Comparison of ENCODE assay signal across 28 mouse cellular contexts in genomic region chr2:34809568-34809967, GRCm38 (mm10). TPM values are rescaled to one million over a fixed set of nuclear protein-coding genes. Genes with fewer than 3 reads are reported as not detected.
DNase-seq lines count a peak whose midpoint lies in the region; ATAC-seq and TF ChIP-seq lines count a peak whose summit lies in the region.
"Had no signal": no experiment of that assay in that cellular context is flagged by ENCODE, and none has a peak within 500 bp of the region (broad histone marks: within the 10 kb centered on the region; RNA-seq: fewer than 3 reads in every experiment).

No protein-coding gene starts in this region.

- peak overlapping the region; percentile 35 for H3K4me2 ChIP-seq in liver, embryonic 11.5 days
- no peak overlapping the region for H3K4me2 ChIP-seq in liver, postnatal 0 days (ENCODE audit: low read depth, low read length)
- H3K4me2 ChIP-seq in liver, embryonic 13.5 days, result peak overlapping the region; percentile 28
- H3K4me2 ChIP-seq in liver, embryonic 15.5 days, result peak overlapping the region; percentile 27
- H3K4me2 ChIP-seq: embryonic facial prominence, embryonic 12.5 days; forebrain, embryonic 13.5 days had no signal

- DNase-seq in liver, embryonic 11.5 days (ENCODE audit: low spot score), result no peak
- DNase-seq in liver, postnatal 0 days, result no peak
- no peak for DNase-seq in G1E (ENCODE audit: low spot score)
- DNase-seq in liver, embryonic 13.5 days, result no peak
- DNase-seq in kidney, postnatal 14 days, result no peak
- DNase-seq in right cerebral cortex, adult 2 months (ENCODE audit: low spot score in 2 of 2), result no peak
- DNase-seq in cerebellum, adult 2 months, result no peak
- DNase-seq: adrenal gland, adult 8-10 months; adrenal gland, postnatal 14 days; adrenal gland, postnatal 36 days; B cell, adult 2 months; cerebellum, adult 11-12 months; cerebellum, adult 8-10 months; cerebellum, adult 9-11 months; cerebellum, postnatal 25 days had no signal

- no peak for ATAC-seq in liver, embryonic 11.5 days (replicated peaks; ENCODE audit: low FRiP score)
- ATAC-seq in liver, postnatal 0 days, result no peak
- ATAC-seq in G1E (ENCODE audit: extremely low read depth, insufficient number of reproducible peaks, low FRiP score, poor library complexity, severe bottlenecking), result peak; percentile 43; the same call in 1 of the 2 replicates
- no peak for ATAC-seq in liver, embryonic 13.5 days (ENCODE audit: low read depth)
- ATAC-seq in liver, embryonic 15.5 days (ENCODE audit: insufficient read depth), result no peak
- ATAC-seq: activated CD4-positive, CD25-positive, alpha-beta regulatory T cell, adult 4 months; CD4-positive, CD25-positive, alpha-beta regulatory T cell, adult 4 months; forebrain, embryonic 13.5 days; forebrain, embryonic 16.5 days; Patski had no signal

- no peak for TF ChIP-seq POLR2A in cerebellum, adult 2 months (IDR thresholded peaks at IDR 0.05; ENCODE audit: borderline replicate concordance, insufficient read depth, low read length)

- WGBS in liver, embryonic 11.5 days, result 78% methylated on average over 1 of the region's 1 CpGs
- 70% methylated on average over 1 of the region's 1 CpGs for WGBS in liver, postnatal 0 days (ENCODE audit: insufficient replicate concordance)
- WGBS in liver, embryonic 13.5 days (ENCODE audit: insufficient replicate concordance), result 66% methylated on average over 1 of the region's 1 CpGs
- 59% methylated on average over 1 of the region's 1 CpGs for WGBS in liver, embryonic 15.5 days (ENCODE audit: insufficient replicate concordance)
- 97% methylated on average over 1 of the region's 1 CpGs for WGBS in cerebellum, adult 2 months

- H3K4me1 ChIP-seq in liver, embryonic 11.5 days (replicated peaks; ENCODE audit: control insufficient read depth, insufficient read depth, low read length), result peaks cover 34% of the 10 kb centered on the region
- H3K4me1 ChIP-seq in liver, postnatal 0 days (ENCODE audit: insufficient read depth), result peaks cover 22% of the 10 kb centered on the region
- H3K4me1 ChIP-seq in G1E (ENCODE audit: insufficient read depth, low read depth, low read length), result peaks cover 78% of the 10 kb centered on the region
- peaks cover 63% of the 10 kb centered on the region for H3K4me1 ChIP-seq in liver, embryonic 13.5 days (replicated peaks)
- peaks cover 68% of the 10 kb centered on the region for H3K4me1 ChIP-seq in liver, embryonic 15.5 days (replicated peaks)
- peaks cover 5% of the 10 kb centered on the region; the same call in 1 of the 2 replicates for H3K4me1 ChIP-seq in cerebellum, adult 2 months (ENCODE audit: control insufficient read depth, insufficient read depth, low read length)
- H3K4me1 ChIP-seq: embryonic facial prominence, embryonic 10.5 days; embryonic facial prominence, embryonic 12.5 days had no signal

- H3K9ac ChIP-seq in liver, embryonic 11.5 days (ENCODE audit: low read depth, low read length), result no peak overlapping the region
- no peak overlapping the region for H3K9ac ChIP-seq in liver, postnatal 0 days (replicated peaks)
- 0 out of 2 replicates have a peak overlapping the region, but pooled peaks have one; percentile 26 for H3K9ac ChIP-seq in liver, embryonic 13.5 days
- H3K9ac ChIP-seq in liver, embryonic 15.5 days, result no peak overlapping the region; the same call in 1 of the 2 replicates
- H3K9ac ChIP-seq: embryonic facial prominence, embryonic 12.5 days; forebrain, embryonic 13.5 days had no signal

- no peak overlapping the region for H3K27ac ChIP-seq in liver, embryonic 11.5 days (ENCODE audit: low read depth, low read length)
- H3K27ac ChIP-seq in liver, postnatal 0 days (ENCODE audit: low read depth), result no peak overlapping the region
- peak overlapping the region; percentile 81 for H3K27ac ChIP-seq in liver, embryonic 13.5 days
- H3K27ac ChIP-seq in liver, embryonic 15.5 days (replicated peaks), result peak overlapping the region; percentile 76
- no peak overlapping the region for H3K27ac ChIP-seq in cerebellum, adult 2 months (ENCODE audit: insufficient read depth, low read length)
- H3K27ac ChIP-seq: embryonic facial prominence, embryonic 10.5 days; embryonic facial prominence, embryonic 12.5 days; forebrain, embryonic 13.5 days had no signal

- TF ChIP-seq CTCF in liver, postnatal 0 days (IDR thresholded peaks at IDR 0.05; ENCODE audit: low read depth), result no peak
- TF ChIP-seq CTCF in G1E (IDR thresholded peaks at IDR 0.05; ENCODE audit: low read depth, low read length), result no peak
- TF ChIP-seq CTCF in cerebellum, adult 2 months (IDR thresholded peaks at IDR 0.05; ENCODE audit: borderline replicate concordance, insufficient read depth, low read depth, low read length), result no peak

- TF ChIP-seq EP300 in liver, postnatal 0 days (IDR thresholded peaks at IDR 0.05; ENCODE audit: low read depth), result no peak

- H3K4me3 ChIP-seq in liver, embryonic 11.5 days (ENCODE audit: low read depth, low read length), result no peak overlapping the region
- H3K4me3 ChIP-seq in liver, postnatal 0 days (ENCODE audit: low read depth, low read length), result no peak overlapping the region
- H3K4me3 ChIP-seq in G1E (ENCODE audit: low read depth, low read length), result no peak overlapping the region; the same call in 1 of the 2 replicates
- no peak overlapping the region for H3K4me3 ChIP-seq in liver, embryonic 13.5 days (replicated peaks)
- no peak overlapping the region for H3K4me3 ChIP-seq in liver, embryonic 15.5 days (replicated peaks)
- H3K4me3 ChIP-seq in cerebellum, adult 2 months (replicated peaks; ENCODE audit: insufficient read depth, low read depth, low read length), result no peak overlapping the region
- H3K4me3 ChIP-seq: embryonic facial prominence, embryonic 10.5 days; embryonic facial prominence, embryonic 12.5 days; forebrain, embryonic 13.5 days had no signal

- no peaks in the 10 kb centered on the region for H3K27me3 ChIP-seq in liver, embryonic 11.5 days (replicated peaks; ENCODE audit: control insufficient read depth, insufficient read depth, low read length)
- no peaks in the 10 kb centered on the region for H3K27me3 ChIP-seq in liver, postnatal 0 days (ENCODE audit: insufficient read depth, low read length)
- H3K27me3 ChIP-seq in G1E (ENCODE audit: insufficient read depth, low read length), result no peaks in the 10 kb centered on the region
- no peaks in the 10 kb centered on the region for H3K27me3 ChIP-seq in liver, embryonic 13.5 days
- H3K27me3 ChIP-seq in liver, embryonic 15.5 days, result no peaks in the 10 kb centered on the region
- H3K27me3 ChIP-seq in cerebellum, adult 2 months (ENCODE audit: control insufficient read depth, insufficient read depth, low read length), result no peaks in the 10 kb centered on the region
- H3K27me3 ChIP-seq: CH12.LX; embryonic facial prominence, embryonic 12.5 days; forebrain, embryonic 13.5 days; Patski had no signal

- H3K36me3 ChIP-seq in liver, embryonic 11.5 days (ENCODE audit: control insufficient read depth, insufficient read depth, low read length), result peaks cover 17% of the 10 kb centered on the region
- peaks cover 77% of the 10 kb centered on the region for H3K36me3 ChIP-seq in liver, postnatal 0 days (replicated peaks; ENCODE audit: insufficient read depth, low read length)
- peaks cover 80% of the 10 kb centered on the region for H3K36me3 ChIP-seq in G1E (replicated peaks)
- peaks cover 89% of the 10 kb centered on the region for H3K36me3 ChIP-seq in liver, embryonic 13.5 days
- peaks cover 89% of the 10 kb centered on the region for H3K36me3 ChIP-seq in liver, embryonic 15.5 days (replicated peaks)

- H3K9me3 ChIP-seq in liver, embryonic 11.5 days (ENCODE audit: control insufficient read depth, low read length), result no peaks in the 10 kb centered on the region
- H3K9me3 ChIP-seq in liver, postnatal 0 days (ENCODE audit: low read length), result no peaks in the 10 kb centered on the region
- no peaks in the 10 kb centered on the region for H3K9me3 ChIP-seq in G1E (replicated peaks)
- H3K9me3 ChIP-seq in liver, embryonic 13.5 days (replicated peaks), result no peaks in the 10 kb centered on the region
- no peaks in the 10 kb centered on the region for H3K9me3 ChIP-seq in liver, embryonic 15.5 days (replicated peaks)
- H3K9me3 ChIP-seq: embryonic facial prominence, embryonic 10.5 days; embryonic facial prominence, embryonic 12.5 days; forebrain, embryonic 13.5 days had no signal

RNA-seq across cellular contexts. Expression of gene Rabepk, which starts 9.9 kb away (rescaled TPM):
- 43.5 and 56.5 TPM in 2 replicates for polyA plus RNA-seq in liver, embryonic 11.5 days (2014; fragmentation: Nextera tagmentation; extraction: Ambion mirVana)
- polyA plus RNA-seq in liver, postnatal 0 days (2015; fragmentation: Nextera tagmentation; extraction: Ambion mirVana), result 17.0 and 20.4 TPM in 2 replicates
- total RNA-seq in G1E (2014; fragmentation: Nextera tagmentation) (16.0 and 21.1 TPM in 2 replicates), G1E (2017) (31.8 and 36.9 TPM in 2 replicates)
- polyA plus RNA-seq in G1E (2012), result 9.1 and 11.6 TPM in 2 replicates
- polyA plus RNA-seq in liver, embryonic 13.5 days (2015; fragmentation: Nextera tagmentation; extraction: Ambion mirVana), result 30.6 and 31.1 TPM in 2 replicates
- polyA plus RNA-seq in liver, embryonic 15.5 days (2015; fragmentation: Nextera tagmentation; extraction: Ambion mirVana), result 20.1 and 22.3 TPM in 2 replicates
- 43.2 and 46.8 TPM in 2 replicates for polyA plus RNA-seq in cerebellum, adult 2 months (2012; rRNA removed)

RNA-seq across cellular contexts. Expression of gene Fbxw2, which starts 16.5 kb away (rescaled TPM):
- 78.7 and 81.2 TPM in 2 replicates for polyA plus RNA-seq in liver, embryonic 11.5 days (2014; fragmentation: Nextera tagmentation; extraction: Ambion mirVana)
- 36.1 and 38.3 TPM in 2 replicates for polyA plus RNA-seq in liver, postnatal 0 days (2015; fragmentation: Nextera tagmentation; extraction: Ambion mirVana)
- total RNA-seq in G1E (2014; fragmentation: Nextera tagmentation) (60.0 and 74.7 TPM in 2 replicates), G1E (2017) (99.5 and 104 TPM in 2 replicates)
- 22.7 and 26.1 TPM in 2 replicates for polyA plus RNA-seq in G1E (2012)
- polyA plus RNA-seq in liver, embryonic 13.5 days (2015; fragmentation: Nextera tagmentation; extraction: Ambion mirVana), result 57.7 and 61.5 TPM in 2 replicates
- polyA plus RNA-seq in liver, embryonic 15.5 days (2015; fragmentation: Nextera tagmentation; extraction: Ambion mirVana), result 57.5 and 60.5 TPM in 2 replicates
- polyA plus RNA-seq in cerebellum, adult 2 months (2012; rRNA removed), result 71.4 and 77.5 TPM in 2 replicates

RNA-seq across cellular contexts. Expression of gene Gm34653, which starts 23.2 kb away (rescaled TPM):
- not detected in 2 replicates for polyA plus RNA-seq in liver, embryonic 11.5 days (2014; fragmentation: Nextera tagmentation; extraction: Ambion mirVana)
- 0.06 TPM in 1 of 2 replicates, not detected in the other for polyA plus RNA-seq in liver, postnatal 0 days (2015; fragmentation: Nextera tagmentation; extraction: Ambion mirVana)
- total RNA-seq in G1E (2014; fragmentation: Nextera tagmentation), result 0.58 TPM in 1 of 2 replicates, not detected in the other
- 0.38 and 0.46 TPM in 2 replicates for total RNA-seq in G1E (2017)
- polyA plus RNA-seq in G1E (2012), result not detected in 2 replicates
- 0.08 TPM in 1 of 2 replicates, not detected in the other for polyA plus RNA-seq in liver, embryonic 13.5 days (2015; fragmentation: Nextera tagmentation; extraction: Ambion mirVana)
- not detected in 2 replicates for polyA plus RNA-seq in liver, embryonic 15.5 days (2015; fragmentation: Nextera tagmentation; extraction: Ambion mirVana)
- not detected in 2 replicates for polyA plus RNA-seq in cerebellum, adult 2 months (2012; rRNA removed)
- total RNA-seq: adrenal gland, adult 18-20 months; adrenal gland, postnatal 14 days; adrenal gland, postnatal 36 days; CH12.LX had no signal
- polyA plus RNA-seq: activated CD4-positive, CD25-positive, alpha-beta regulatory T cell, adult 4 months; CD4-positive, CD25-positive, alpha-beta regulatory T cell, adult 4 months; cortical plate, adult 2 months; embryonic facial prominence, embryonic 12.5 days; embryonic facial prominence, embryonic 14.5 days; forebrain, embryonic 11.5 days; forebrain, embryonic 13.5 days; forebrain, embryonic 16.5 days had no signal

RNA-seq across cellular contexts. Expression of gene Hspa5, which starts 37.8 kb away (rescaled TPM):
- 964 and 1,028 TPM in 2 replicates for polyA plus RNA-seq in liver, embryonic 11.5 days (2014; fragmentation: Nextera tagmentation; extraction: Ambion mirVana)
- 384 and 424 TPM in 2 replicates for polyA plus RNA-seq in liver, postnatal 0 days (2015; fragmentation: Nextera tagmentation; extraction: Ambion mirVana)
- 117 and 127 TPM in 2 replicates for total RNA-seq in G1E (2014; fragmentation: Nextera tagmentation)
- 337 and 367 TPM in 2 replicates for total RNA-seq in G1E (2017)
- polyA plus RNA-seq in G1E (2012), result 48.4 and 59.2 TPM in 2 replicates
- 533 and 680 TPM in 2 replicates for polyA plus RNA-seq in liver, embryonic 13.5 days (2015; fragmentation: Nextera tagmentation; extraction: Ambion mirVana)
- 509 TPM in 2 replicates for polyA plus RNA-seq in liver, embryonic 15.5 days (2015; fragmentation: Nextera tagmentation; extraction: Ambion mirVana)
- polyA plus RNA-seq in cerebellum, adult 2 months (2012; rRNA removed), result 226 and 249 TPM in 2 replicates

RNA-seq across cellular contexts. Expression of gene Gapvd1, which starts 54.5 kb away (rescaled TPM):
- 80.3 and 88.3 TPM in 2 replicates for polyA plus RNA-seq in liver, embryonic 11.5 days (2014; fragmentation: Nextera tagmentation; extraction: Ambion mirVana)
- polyA plus RNA-seq in liver, postnatal 0 days (2015; fragmentation: Nextera tagmentation; extraction: Ambion mirVana), result 37.1 and 39.0 TPM in 2 replicates
- 89.2 and 102 TPM in 2 replicates for total RNA-seq in G1E (2014; fragmentation: Nextera tagmentation)
- 83.0 and 95.0 TPM in 2 replicates for total RNA-seq in G1E (2017)
- 16.6 and 23.5 TPM in 2 replicates for polyA plus RNA-seq in G1E (2012)
- polyA plus RNA-seq in liver, embryonic 13.5 days (2015; fragmentation: Nextera tagmentation; extraction: Ambion mirVana), result 75.0 and 86.9 TPM in 2 replicates
- polyA plus RNA-seq in liver, embryonic 15.5 days (2015; fragmentation: Nextera tagmentation; extraction: Ambion mirVana), result 79.9 and 89.4 TPM in 2 replicates
- 49.4 and 52.8 TPM in 2 replicates for polyA plus RNA-seq in cerebellum, adult 2 months (2012; rRNA removed)

Comparison
In these comparisons a context has a peak if more than half of its experiments do, and no peak if none do; other contexts are left out.
1. H3K27ac ChIP-seq: peak in liver, embryonic 13.5 days (single experiment) and liver, embryonic 15.5 days (single experiment); none in liver, embryonic 11.5 days (single experiment), liver, postnatal 0 days (single experiment) and cerebellum, adult 2 months (single experiment).